Mouse (Mus musculus): ENCODE data around the gene Fbln1. TPM values are rescaled to one million over a fixed set of nuclear protein-coding genes. Genes with fewer than 3 reads are reported as not detected.

The Fbln1 gene
- polyA plus RNA-seq, 1 experiment from 2014 or later, result 115 TPM

DNA sequence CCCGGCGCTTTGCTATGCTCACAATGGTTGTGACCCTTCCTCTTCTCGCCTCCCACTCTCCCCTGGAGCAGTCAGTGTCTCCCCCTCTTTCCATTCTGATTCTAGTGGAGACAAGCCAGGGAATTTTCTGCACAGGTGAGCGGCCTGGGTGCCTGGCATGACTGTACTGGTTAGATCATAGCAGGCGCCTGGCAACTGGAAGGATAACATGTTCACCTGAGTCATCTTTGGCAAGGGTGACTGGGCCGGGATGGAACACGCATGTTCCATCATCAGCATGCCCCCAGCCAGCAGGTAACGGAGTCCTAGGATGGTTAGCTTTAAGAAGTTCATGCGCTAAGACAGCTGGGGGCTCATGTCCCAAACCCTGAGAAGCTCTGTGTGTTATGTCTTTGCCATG lies 93.2 kb downstream of the Fbln1 start:
- H3K9me3 ChIP-seq (ENCODE audit: control insufficient read depth, low read length), result no peaks in the 10 kb centered on the region
- ATAC-seq (ENCODE audit: insufficient read depth, low FRiP score, low TSS enrichment), result no peak
- WGBS, result 88% methylated on average over 9 of the region's 9 CpGs
- H3K27ac ChIP-seq (ENCODE audit: low read depth, low read length), result no peak overlapping the region
- H3K27me3 ChIP-seq (ENCODE audit: control insufficient read depth, insufficient read depth, low read length), result no peaks in the 10 kb centered on the region
- H3K4me1 ChIP-seq (ENCODE audit: control insufficient read depth, insufficient read depth, low read length), result peaks cover 9% of the 10 kb centered on the region
- no peaks in the 10 kb centered on the region for H3K36me3 ChIP-seq (ENCODE audit: control insufficient read depth, insufficient read depth, low read length)
- H3K4me3 ChIP-seq (ENCODE audit: low read depth, low read length), result no peak overlapping the region
- peak; percentile 6 for DNase-seq (ENCODE audit: low spot score)
- H3K9ac ChIP-seq (ENCODE audit: low read length), result no peak overlapping the region; the same call in 1 of the 2 replicates
- H3K4me2 ChIP-seq (ENCODE audit: low read depth), result no peak overlapping the region

DNA sequence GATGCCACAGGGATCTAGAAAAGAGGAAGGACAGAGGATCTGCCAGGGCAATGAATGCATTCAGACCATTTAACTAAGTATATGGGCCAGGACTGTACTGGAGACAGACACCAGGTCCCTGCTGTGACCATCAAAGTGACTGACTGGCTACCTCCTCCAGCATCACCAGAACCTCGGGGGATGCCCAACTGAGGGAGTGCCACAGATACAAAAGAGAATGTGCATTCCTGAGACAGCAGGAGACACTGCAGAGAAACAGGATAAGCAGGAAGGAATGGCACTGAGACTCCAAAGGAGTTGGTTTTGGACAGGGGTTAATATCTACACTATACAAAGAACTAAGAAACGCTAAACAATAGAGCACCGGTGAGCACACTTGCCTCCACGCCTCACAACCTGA lies 97.5 kb downstream of the Fbln1 start:
- DNase-seq (ENCODE audit: low spot score) (no peak), ATAC-seq (ENCODE audit: insufficient read depth, low FRiP score, low TSS enrichment) (no peak)
- Histone ChIP-seq H3K36me3 (ENCODE audit: control insufficient read depth, insufficient read depth, low read length) (no peaks in the 10 kb centered on the region), H3K4me1 (ENCODE audit: control insufficient read depth, insufficient read depth, low read length) (peaks cover 7% of the 10 kb centered on the region), H3K4me3 (ENCODE audit: low read depth, low read length) (no peak overlapping the region), H3K9ac (ENCODE audit: low read length) (no peak overlapping the region), H3K4me2 (ENCODE audit: low read depth) (no peak overlapping the region), H3K27me3 (ENCODE audit: control insufficient read depth, insufficient read depth, low read length) (no peaks in the 10 kb centered on the region), H3K9me3 (ENCODE audit: control insufficient read depth, low read length) (no peaks in the 10 kb centered on the region), H3K27ac (ENCODE audit: low read depth, low read length) (no peak overlapping the region)
- 68% methylated on average over 4 of the region's 4 CpGs for WGBS

DNA sequence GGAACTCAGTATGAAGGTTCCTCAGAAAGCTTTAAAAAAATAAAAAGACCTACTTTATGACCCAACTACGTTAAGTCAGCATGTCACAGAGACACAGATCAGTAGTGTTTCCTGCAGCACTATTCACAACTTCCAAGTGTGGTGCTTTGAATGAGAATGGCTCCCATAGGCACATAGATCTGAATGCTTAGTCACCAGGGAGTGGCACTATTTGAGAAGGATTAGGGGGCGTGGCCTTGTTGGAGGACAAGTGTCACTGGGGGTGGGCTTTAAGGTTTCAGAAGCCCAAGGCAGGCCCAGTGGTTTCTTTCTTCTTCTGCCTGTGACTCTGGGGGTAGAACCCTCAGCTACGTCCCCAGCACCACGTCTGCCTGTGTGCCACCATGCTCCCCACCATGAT lies 98.2 kb downstream of the Fbln1 start:
- WGBS, result 93% methylated on average over 4 of the region's 4 CpGs
- H3K36me3 ChIP-seq (ENCODE audit: control insufficient read depth, insufficient read depth, low read length), result no peaks in the 10 kb centered on the region

DNA sequence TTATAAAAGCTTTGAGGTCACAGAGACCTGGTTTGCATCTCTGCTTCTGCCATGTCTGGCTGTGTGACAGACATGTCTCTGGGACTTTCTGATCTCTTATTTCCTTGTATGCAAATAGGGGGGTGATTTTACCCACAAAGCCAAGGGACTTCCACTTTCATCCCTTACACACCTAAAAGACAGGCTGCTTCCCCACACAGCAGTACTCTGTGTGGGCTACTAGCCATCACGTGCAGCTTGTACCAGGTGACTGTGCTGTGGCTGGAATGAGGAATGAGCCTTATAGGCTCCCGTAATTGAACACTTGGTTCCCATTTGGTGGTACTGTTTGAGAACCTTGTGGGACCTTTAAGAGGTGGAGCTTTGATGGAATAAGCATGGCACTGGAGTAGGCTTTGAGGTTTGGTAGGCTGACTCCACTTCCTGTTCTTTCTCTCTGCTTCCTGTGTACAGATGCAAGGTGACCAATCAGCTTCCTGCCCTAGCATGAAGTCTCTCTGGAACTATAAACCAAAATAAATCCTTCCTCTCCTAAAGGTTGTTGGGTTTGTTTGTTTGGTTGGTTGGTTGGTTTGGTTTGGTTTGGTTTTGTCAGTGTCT lies 101.4 kb downstream of the Fbln1 start:
- WGBS, result 88% methylated on average over 2 of the region's 2 CpGs

More for the DNA sequence above, 98.2 kb downstream of the Fbln1 start:
- no peak for ATAC-seq (ENCODE audit: insufficient read depth, low FRiP score, low TSS enrichment)
- no peaks in the 10 kb centered on the region; the same call in 1 of the 2 replicates for H3K4me1 ChIP-seq (ENCODE audit: control insufficient read depth, insufficient read depth, low read length)
- DNase-seq (ENCODE audit: low spot score), result peak; percentile 5
- H3K27me3 ChIP-seq (ENCODE audit: control insufficient read depth, insufficient read depth, low read length), result no peaks in the 10 kb centered on the region
- no peak overlapping the region for H3K9ac ChIP-seq (ENCODE audit: low read length)
- H3K4me2 ChIP-seq (ENCODE audit: low read depth), result no peak overlapping the region
- no peak overlapping the region for H3K27ac ChIP-seq (ENCODE audit: low read depth, low read length)
- no peak overlapping the region for H3K4me3 ChIP-seq (ENCODE audit: low read depth, low read length)
- H3K9me3 ChIP-seq (ENCODE audit: control insufficient read depth, low read length), result no peaks in the 10 kb centered on the region

DNA sequence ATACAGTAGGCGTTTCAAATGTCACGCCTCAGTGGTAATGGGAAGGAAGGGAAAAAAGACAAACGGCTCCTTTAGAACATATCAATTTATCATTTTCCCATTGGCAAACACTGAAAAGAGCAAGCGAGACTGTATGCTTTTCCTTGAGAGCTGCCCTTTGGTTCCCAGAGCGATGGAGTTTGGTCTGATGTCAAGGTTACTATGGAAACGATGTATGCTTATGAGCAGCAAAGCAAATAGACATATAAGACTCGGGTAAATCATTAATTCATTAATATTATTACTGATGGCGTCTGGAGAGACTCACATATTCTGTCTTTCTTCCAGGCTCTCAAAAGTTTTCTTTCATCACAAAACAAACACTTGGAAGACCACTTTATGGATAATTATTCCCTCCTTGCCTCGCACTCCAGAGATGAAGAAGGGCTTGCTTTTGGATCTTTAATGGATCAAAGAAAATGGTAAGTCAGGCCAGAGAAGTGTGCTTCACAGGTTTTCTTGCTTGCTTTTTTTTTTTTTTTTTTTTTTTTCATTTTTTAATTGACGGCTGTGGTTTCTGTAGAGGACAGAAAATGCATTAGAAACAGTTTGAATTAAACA lies 105.4 kb downstream of the Fbln1 start:
- H3K27me3 ChIP-seq (ENCODE audit: control insufficient read depth, insufficient read depth, low read length), result no peaks in the 10 kb centered on the region
- no peaks in the 10 kb centered on the region for H3K9me3 ChIP-seq (ENCODE audit: control insufficient read depth, low read length)
- no peak overlapping the region for H3K4me2 ChIP-seq (ENCODE audit: low read depth)
- H3K4me3 ChIP-seq (ENCODE audit: low read depth, low read length), result no peak overlapping the region
- no peak for ATAC-seq (ENCODE audit: insufficient read depth, low FRiP score, low TSS enrichment)
- peak; percentile 7 for DNase-seq (ENCODE audit: low spot score)
- H3K27ac ChIP-seq (ENCODE audit: low read depth, low read length), result no peak overlapping the region
- H3K9ac ChIP-seq (ENCODE audit: low read length), result no peak overlapping the region
- WGBS, result 76% methylated on average over 10 of the region's 10 CpGs
- no peaks in the 10 kb centered on the region for H3K36me3 ChIP-seq (ENCODE audit: control insufficient read depth, insufficient read depth, low read length)
- no peaks in the 10 kb centered on the region; the same call in 1 of the 2 replicates for H3K4me1 ChIP-seq (ENCODE audit: control insufficient read depth, insufficient read depth, low read length)

More for the DNA sequence above, 101.4 kb downstream of the Fbln1 start:
- no peaks in the 10 kb centered on the region for H3K36me3 ChIP-seq (ENCODE audit: control insufficient read depth, insufficient read depth, low read length)
- no peaks in the 10 kb centered on the region for H3K9me3 ChIP-seq (ENCODE audit: control insufficient read depth, low read length)
- H3K27me3 ChIP-seq (ENCODE audit: control insufficient read depth, insufficient read depth, low read length), result no peaks in the 10 kb centered on the region
- DNase-seq (ENCODE audit: low spot score) (peak; percentile 3), ATAC-seq (ENCODE audit: insufficient read depth, low FRiP score, low TSS enrichment) (no peak)
- no peak overlapping the region for H3K4me2 ChIP-seq (ENCODE audit: low read depth)
- H3K27ac ChIP-seq (ENCODE audit: low read depth, low read length), result no peak overlapping the region
- H3K9ac ChIP-seq (ENCODE audit: low read length), result no peak overlapping the region
- no peaks in the 10 kb centered on the region for H3K4me1 ChIP-seq (ENCODE audit: control insufficient read depth, insufficient read depth, low read length)
- H3K4me3 ChIP-seq (ENCODE audit: low read depth, low read length), result no peak overlapping the region

DNA sequence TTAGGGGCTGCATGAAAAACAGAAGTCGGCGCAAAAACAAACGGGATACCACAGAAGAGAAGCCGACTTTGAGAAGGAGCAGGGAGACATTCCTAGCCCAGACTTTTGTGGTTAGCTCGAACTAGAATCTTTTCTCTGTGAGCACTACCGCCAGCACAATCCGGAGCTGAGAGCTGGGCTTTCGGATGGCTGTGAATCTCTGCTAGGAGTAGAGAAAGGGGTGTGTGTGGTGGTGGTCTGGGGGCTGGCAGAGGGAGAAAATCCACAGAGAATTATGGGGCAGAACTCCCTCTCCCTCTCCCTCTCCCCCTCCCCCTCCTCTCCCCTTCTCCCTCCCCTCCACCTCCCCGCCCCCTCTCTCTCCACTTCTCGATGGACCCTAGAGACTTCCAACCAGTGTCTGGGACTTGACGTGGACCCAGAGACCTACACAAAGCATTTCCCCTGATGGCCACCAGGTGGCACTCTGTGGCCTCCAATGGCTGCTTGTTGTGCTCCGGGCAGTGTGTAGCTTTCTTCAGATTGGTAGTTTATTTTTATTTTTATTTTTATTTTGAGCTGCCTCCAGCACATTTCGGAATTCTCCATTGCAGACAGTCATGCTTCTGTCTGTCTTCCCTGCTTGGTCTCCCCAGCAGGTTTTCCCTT lies 109.8 kb downstream of the Fbln1 start:
- peak; percentile 69 for ATAC-seq (ENCODE audit: insufficient read depth, low FRiP score, low TSS enrichment)

DNA sequence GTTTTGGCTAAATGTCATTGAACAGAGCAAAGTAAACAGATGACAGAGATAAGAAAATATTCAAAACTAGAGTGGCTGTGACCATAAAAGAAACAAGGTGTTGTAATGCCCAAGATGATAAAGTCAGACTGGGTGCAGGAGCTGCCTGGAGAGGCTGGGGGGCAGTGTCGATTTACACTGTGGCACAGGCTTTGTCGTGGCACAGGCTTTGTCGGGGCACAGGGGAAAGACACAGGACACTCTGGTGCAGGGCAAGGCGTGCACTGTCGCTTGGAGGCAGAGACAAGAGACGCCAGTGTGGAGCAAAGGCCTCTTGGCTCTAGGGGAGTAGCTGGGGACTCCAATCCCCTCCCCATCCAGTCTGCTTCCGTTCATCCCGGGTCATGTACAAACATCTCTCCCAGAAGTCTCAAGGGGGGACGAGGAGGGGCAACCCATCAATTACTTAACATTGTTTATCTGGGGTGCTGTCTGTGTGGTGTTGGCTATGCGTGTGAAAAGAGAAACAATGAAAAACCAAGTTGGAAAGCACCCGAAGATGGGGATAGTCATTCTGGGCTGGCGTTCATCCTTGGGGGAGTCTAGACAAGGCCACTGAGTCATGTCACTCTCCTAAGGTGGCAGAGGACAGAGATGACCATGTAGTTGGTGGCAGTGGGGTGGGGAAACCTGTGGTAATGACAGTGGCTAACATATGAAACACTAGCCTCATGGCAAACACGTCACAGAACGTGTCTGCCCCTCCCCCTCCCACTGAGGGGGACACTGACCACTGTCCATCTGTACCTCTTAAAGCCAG lies 110.8 kb downstream of the Fbln1 start:
- Histone ChIP-seq H3K27ac (ENCODE audit: low read depth, low read length) (no peak overlapping the region), H3K27me3 (ENCODE audit: control insufficient read depth, insufficient read depth, low read length) (no peaks in the 10 kb centered on the region), H3K4me2 (ENCODE audit: low read depth) (no peak overlapping the region), H3K36me3 (ENCODE audit: control insufficient read depth, insufficient read depth, low read length) (no peaks in the 10 kb centered on the region), H3K9me3 (ENCODE audit: control insufficient read depth, low read length) (no peaks in the 10 kb centered on the region), H3K4me1 (ENCODE audit: control insufficient read depth, insufficient read depth, low read length) (no peaks in the 10 kb centered on the region; the same call in 1 of the 2 replicates), H3K4me3 (ENCODE audit: low read depth, low read length) (no peak overlapping the region), H3K9ac (ENCODE audit: low read length) (no peak overlapping the region)
- DNase-seq (ENCODE audit: low spot score) (peak; percentile 9), ATAC-seq (ENCODE audit: insufficient read depth, low FRiP score, low TSS enrichment) (no peak)
- WGBS, result 58% methylated on average over 14 of the region's 14 CpGs

More for the DNA sequence above, 109.8 kb downstream of the Fbln1 start:
- H3K9me3 ChIP-seq (ENCODE audit: control insufficient read depth, low read length), result no peaks in the 10 kb centered on the region
- no peaks in the 10 kb centered on the region for H3K36me3 ChIP-seq (ENCODE audit: control insufficient read depth, insufficient read depth, low read length)
- no peak overlapping the region for H3K9ac ChIP-seq (ENCODE audit: low read length)
- no peaks in the 10 kb centered on the region for H3K27me3 ChIP-seq (ENCODE audit: control insufficient read depth, insufficient read depth, low read length)
- no peak overlapping the region for H3K4me2 ChIP-seq (ENCODE audit: low read depth)
- DNase-seq (ENCODE audit: low spot score), result peak; percentile 80
- no peak overlapping the region for H3K27ac ChIP-seq (ENCODE audit: low read depth, low read length)
- 51% methylated on average over 11 of the region's 13 CpGs for WGBS
- H3K4me1 ChIP-seq (ENCODE audit: control insufficient read depth, insufficient read depth, low read length), result no peaks in the 10 kb centered on the region; the same call in 1 of the 2 replicates
- no peak overlapping the region for H3K4me3 ChIP-seq (ENCODE audit: low read depth, low read length)

DNA sequence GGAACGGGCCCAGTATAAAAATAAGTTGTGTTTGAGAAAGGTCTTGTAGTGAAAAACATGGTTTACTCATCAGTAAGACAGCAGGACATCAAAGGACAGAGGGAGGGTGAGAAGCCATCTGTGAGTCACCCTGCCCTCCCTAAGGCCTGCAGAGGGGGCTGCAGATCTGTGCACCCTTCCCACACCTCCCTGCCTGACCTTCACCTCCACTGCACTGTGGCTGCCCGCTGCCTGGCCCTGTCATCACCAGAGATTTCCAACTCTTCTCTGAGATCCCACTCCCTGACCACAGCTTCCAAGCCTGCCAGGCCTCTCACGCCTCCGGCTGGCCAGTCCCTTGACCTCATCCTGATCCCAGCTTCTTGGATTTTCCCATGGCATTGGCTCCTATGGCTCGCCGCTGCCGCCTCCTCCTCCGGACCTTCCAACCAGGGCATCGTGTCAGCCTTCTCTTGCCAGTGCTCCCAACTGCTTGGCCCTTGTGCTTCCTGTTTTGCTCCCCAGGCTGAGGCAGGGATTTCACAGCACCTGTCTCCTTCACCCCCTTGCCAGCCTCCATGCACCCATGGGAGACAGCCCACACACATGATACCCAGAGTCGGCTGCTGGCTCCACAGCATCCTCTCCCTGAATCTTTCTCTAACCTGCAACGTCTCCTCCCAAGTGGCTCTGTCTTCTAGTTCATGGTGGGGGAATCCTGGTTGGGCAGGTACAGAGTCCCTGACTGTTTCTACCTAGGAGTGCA lies 114.3 kb downstream of the Fbln1 start:
- Histone ChIP-seq H3K4me1 (ENCODE audit: control insufficient read depth, insufficient read depth, low read length) (no peaks in the 10 kb centered on the region; the same call in 1 of the 2 replicates), H3K9me3 (ENCODE audit: control insufficient read depth, low read length) (no peaks in the 10 kb centered on the region), H3K4me2 (ENCODE audit: low read depth) (no peak overlapping the region), H3K36me3 (ENCODE audit: control insufficient read depth, insufficient read depth, low read length) (no peaks in the 10 kb centered on the region), H3K9ac (ENCODE audit: low read length) (no peak overlapping the region), H3K27me3 (ENCODE audit: control insufficient read depth, insufficient read depth, low read length) (no peaks in the 10 kb centered on the region), H3K27ac (ENCODE audit: low read depth, low read length) (no peak overlapping the region), H3K4me3 (ENCODE audit: low read depth, low read length) (no peak overlapping the region)
- DNase-seq (ENCODE audit: low spot score) (peak; percentile 6), ATAC-seq (ENCODE audit: insufficient read depth, low FRiP score, low TSS enrichment) (no peak)
- 79% methylated on average over 11 of the region's 11 CpGs for WGBS

All from neural tube, embryonic 11.5 days (tissue).